Mouse (Mus musculus): Measurements from ENCODE around the gene Cntn5. TPM values are rescaled to one million over a fixed set of nuclear protein-coding genes. Genes with fewer than 3 reads are reported as not detected.

Gene Cntn5
- polyA plus RNA-seq, 1 experiment from 2014 or later = 0.42 TPM

DNA sequence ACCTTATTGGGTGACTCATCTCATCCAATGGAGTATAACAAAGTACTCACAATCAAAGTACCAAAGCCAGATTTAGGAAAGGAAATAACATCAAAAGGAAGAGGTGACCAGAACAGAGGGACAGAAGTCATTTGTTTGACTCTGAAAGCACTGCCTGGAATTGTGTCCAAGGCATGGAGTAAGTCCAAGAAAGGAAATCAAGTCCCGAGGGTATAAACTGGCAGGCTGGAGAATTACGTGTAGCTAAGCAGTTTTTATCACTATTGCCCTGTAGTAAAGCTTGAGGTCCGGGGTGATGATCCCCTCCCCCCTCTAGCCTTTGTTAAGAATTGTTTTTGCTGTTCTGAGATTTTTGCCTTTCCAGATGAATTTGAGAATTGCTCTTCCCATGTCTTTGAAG is 185.6 kb downstream of the Cntn5 start:
- H3K36me3 ChIP-seq (replicated peaks) = no peaks in the 10 kb centered on the region
- no peaks in the 10 kb centered on the region for H3K9me3 ChIP-seq
- no peak for DNase-seq (ENCODE audit: low spot score)
- H3K4me1 ChIP-seq = no peaks in the 10 kb centered on the region
- H3K4me3 ChIP-seq = no peak overlapping the region
- H3K27ac ChIP-seq (replicated peaks) = no peak overlapping the region
- whole genome bisulfite sequencing = 58% methylated on average over 3 of the region's 3 CpGs
- H3K27me3 ChIP-seq (replicated peaks; ENCODE audit: low read depth, poor library complexity, severe bottlenecking) = no peaks in the 10 kb centered on the region

- H3K9me3 ChIP-seq = no peaks in the 10 kb centered on the region
- WGBS = 9% methylated on average over 1 of the region's 1 CpGs
- no peaks in the 10 kb centered on the region for H3K27me3 ChIP-seq (replicated peaks; ENCODE audit: low read depth, poor library complexity, severe bottlenecking)
- H3K36me3 ChIP-seq (replicated peaks) = no peaks in the 10 kb centered on the region
- H3K4me1 ChIP-seq = no peaks in the 10 kb centered on the region
- no peak for DNase-seq (ENCODE audit: low spot score)
- no peak overlapping the region for H3K27ac ChIP-seq (replicated peaks)
- no peak overlapping the region for H3K4me3 ChIP-seq
Measured at GRCm38 (mm10) chr9:10713641-10714040, 190.9 kb downstream of the Cntn5 start.

- H3K36me3 ChIP-seq (replicated peaks) = no peaks in the 10 kb centered on the region
- H3K4me3 ChIP-seq = no peak overlapping the region
- no peaks in the 10 kb centered on the region for H3K27me3 ChIP-seq (replicated peaks; ENCODE audit: low read depth, poor library complexity, severe bottlenecking)
- DNase-seq (ENCODE audit: low spot score) = no peak
- no peaks in the 10 kb centered on the region for H3K9me3 ChIP-seq
- no peaks in the 10 kb centered on the region for H3K4me1 ChIP-seq
- no peak overlapping the region for H3K27ac ChIP-seq (replicated peaks)
Measured at GRCm38 (mm10) chr9:10681646-10682045, 222.9 kb downstream of the Cntn5 start.

- Histone ChIP-seq H3K4me3 (no peak overlapping the region), H3K27ac (replicated peaks) (no peak overlapping the region), H3K4me1 (no peaks in the 10 kb centered on the region), H3K27me3 (replicated peaks; ENCODE audit: low read depth, poor library complexity, severe bottlenecking) (no peaks in the 10 kb centered on the region), H3K9me3 (no peaks in the 10 kb centered on the region), H3K36me3 (replicated peaks) (no peaks in the 10 kb centered on the region)
- WGBS = 76% methylated on average over 3 of the region's 3 CpGs
- no peak for DNase-seq (ENCODE audit: low spot score)
Measured at GRCm38 (mm10) chr9:10681181-10681580, 223.4 kb downstream of the Cntn5 start.

- H3K9me3 ChIP-seq = no peaks in the 10 kb centered on the region
- no peaks in the 10 kb centered on the region for H3K4me1 ChIP-seq
- H3K27ac ChIP-seq (replicated peaks) = no peak overlapping the region
- H3K27me3 ChIP-seq (replicated peaks; ENCODE audit: low read depth, poor library complexity, severe bottlenecking) = no peaks in the 10 kb centered on the region
- H3K36me3 ChIP-seq (replicated peaks) = no peaks in the 10 kb centered on the region
- no peak for DNase-seq (ENCODE audit: low spot score)
- WGBS = 73% methylated on average over 3 of the region's 3 CpGs
- H3K4me3 ChIP-seq = no peak overlapping the region
Measured at GRCm38 (mm10) chr9:10668676-10669075, 235.9 kb downstream of the Cntn5 start.

GRCm38 (mm10) chr9:10667438-10667837 is 237.1 kb downstream of the Cntn5 start:
- Histone ChIP-seq H3K36me3 (replicated peaks) (no peaks in the 10 kb centered on the region), H3K27me3 (replicated peaks; ENCODE audit: low read depth, poor library complexity, severe bottlenecking) (no peaks in the 10 kb centered on the region), H3K9me3 (no peaks in the 10 kb centered on the region), H3K27ac (replicated peaks) (no peak overlapping the region), H3K4me3 (no peak overlapping the region), H3K4me1 (no peaks in the 10 kb centered on the region)
- DNase-seq (ENCODE audit: low spot score) = no peak
- WGBS = 71% methylated on average over 4 of the region's 4 CpGs

- DNase-seq (ENCODE audit: low spot score) = no peak
- Histone ChIP-seq H3K27ac (replicated peaks) (no peak overlapping the region), H3K9me3 (no peaks in the 10 kb centered on the region), H3K27me3 (replicated peaks; ENCODE audit: low read depth, poor library complexity, severe bottlenecking) (no peaks in the 10 kb centered on the region), H3K4me3 (no peak overlapping the region), H3K4me1 (no peaks in the 10 kb centered on the region), H3K36me3 (replicated peaks) (no peaks in the 10 kb centered on the region)
Measured at GRCm38 (mm10) chr9:10665756-10666155, 238.8 kb downstream of the Cntn5 start.

- H3K9me3 ChIP-seq = no peaks in the 10 kb centered on the region
- no peak overlapping the region for H3K27ac ChIP-seq (replicated peaks)
- no peak overlapping the region for H3K4me3 ChIP-seq
- no peaks in the 10 kb centered on the region for H3K36me3 ChIP-seq (replicated peaks)
- H3K27me3 ChIP-seq (replicated peaks; ENCODE audit: low read depth, poor library complexity, severe bottlenecking) = no peaks in the 10 kb centered on the region
- no peaks in the 10 kb centered on the region for H3K4me1 ChIP-seq
- 87% methylated on average over 2 of the region's 2 CpGs for WGBS
- DNase-seq (ENCODE audit: low spot score) = no peak
Measured at GRCm38 (mm10) chr9:10663101-10663500, 241.5 kb downstream of the Cntn5 start.

DNA sequence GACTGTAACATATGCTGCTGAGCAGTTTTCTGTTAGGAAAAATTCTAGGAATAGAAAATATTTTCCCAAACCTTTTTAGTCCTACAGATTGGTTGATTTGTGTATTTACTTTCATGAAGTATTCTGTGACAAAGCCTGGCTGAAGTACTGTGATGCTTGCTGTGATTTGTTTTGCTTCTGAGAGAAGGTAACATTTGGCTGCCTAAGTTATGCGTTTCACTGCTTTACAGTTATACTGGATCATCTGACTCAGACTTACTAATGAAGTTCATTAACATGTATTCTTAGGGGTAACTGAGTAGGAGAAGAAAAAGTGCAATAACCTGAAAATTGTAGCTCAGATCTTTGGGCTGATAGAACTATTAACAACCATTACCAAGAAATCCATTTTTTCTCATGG is 245.1 kb downstream of the Cntn5 start:
- 80% methylated on average over 1 of the region's 1 CpGs for WGBS
- no peak for DNase-seq (ENCODE audit: low spot score)

GRCm38 (mm10) chr9:10658086-10658485 is 246.5 kb downstream of the Cntn5 start:
- no peaks in the 10 kb centered on the region for H3K36me3 ChIP-seq (replicated peaks)
- no peak overlapping the region for H3K27ac ChIP-seq (replicated peaks)
- no peak overlapping the region for H3K4me3 ChIP-seq
- DNase-seq (ENCODE audit: low spot score) = no peak
- H3K9me3 ChIP-seq = no peaks in the 10 kb centered on the region
- no peaks in the 10 kb centered on the region for H3K4me1 ChIP-seq
- WGBS = 95% methylated on average over 1 of the region's 1 CpGs
- H3K27me3 ChIP-seq (replicated peaks; ENCODE audit: low read depth, poor library complexity, severe bottlenecking) = no peaks in the 10 kb centered on the region

More for the DNA sequence above, 245.1 kb downstream of the Cntn5 start:
- no peaks in the 10 kb centered on the region for H3K4me1 ChIP-seq
- no peak overlapping the region for H3K4me3 ChIP-seq
- H3K27me3 ChIP-seq (replicated peaks; ENCODE audit: low read depth, poor library complexity, severe bottlenecking) = no peaks in the 10 kb centered on the region
- H3K27ac ChIP-seq (replicated peaks) = no peak overlapping the region
- no peaks in the 10 kb centered on the region for H3K9me3 ChIP-seq
- no peaks in the 10 kb centered on the region for H3K36me3 ChIP-seq (replicated peaks)

DNA sequence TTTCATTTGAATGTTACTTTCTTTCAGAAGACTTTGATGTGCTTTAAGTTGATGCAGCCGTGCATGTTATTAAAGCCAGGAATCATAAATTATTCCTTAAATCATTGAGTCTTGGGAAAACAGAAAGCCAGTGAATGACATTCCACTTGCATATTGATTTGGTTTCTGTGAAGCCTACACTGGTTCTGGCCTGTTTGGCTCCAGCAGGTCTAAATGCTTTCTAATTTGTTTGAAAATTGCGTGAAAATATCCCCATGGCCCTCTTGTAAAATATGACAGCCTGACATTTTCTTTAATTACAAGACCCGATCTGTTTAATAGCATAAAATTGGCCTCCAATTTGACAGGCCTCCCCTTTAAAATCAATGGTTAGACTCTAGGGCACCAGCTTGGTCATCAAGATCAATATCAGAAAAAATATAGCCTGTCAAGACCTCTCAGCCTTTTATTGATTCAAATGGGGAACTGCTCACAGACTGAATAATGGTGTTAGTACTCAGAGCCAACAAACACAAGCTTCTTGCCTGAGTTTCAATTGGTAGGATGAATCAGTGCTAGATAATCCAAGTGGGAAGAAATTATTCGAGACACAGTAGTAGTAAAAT is 247.3 kb downstream of the Cntn5 start:
- 80% methylated on average over 4 of the region's 4 CpGs for WGBS
- no peaks in the 10 kb centered on the region for H3K36me3 ChIP-seq (replicated peaks)
- DNase-seq (ENCODE audit: low spot score) = no peak
- no peaks in the 10 kb centered on the region for H3K27me3 ChIP-seq (replicated peaks; ENCODE audit: low read depth, poor library complexity, severe bottlenecking)
- no peak overlapping the region for H3K4me3 ChIP-seq
- H3K9me3 ChIP-seq = no peaks in the 10 kb centered on the region
- no peak overlapping the region for H3K27ac ChIP-seq (replicated peaks)
- no peaks in the 10 kb centered on the region for H3K4me1 ChIP-seq

DNA sequence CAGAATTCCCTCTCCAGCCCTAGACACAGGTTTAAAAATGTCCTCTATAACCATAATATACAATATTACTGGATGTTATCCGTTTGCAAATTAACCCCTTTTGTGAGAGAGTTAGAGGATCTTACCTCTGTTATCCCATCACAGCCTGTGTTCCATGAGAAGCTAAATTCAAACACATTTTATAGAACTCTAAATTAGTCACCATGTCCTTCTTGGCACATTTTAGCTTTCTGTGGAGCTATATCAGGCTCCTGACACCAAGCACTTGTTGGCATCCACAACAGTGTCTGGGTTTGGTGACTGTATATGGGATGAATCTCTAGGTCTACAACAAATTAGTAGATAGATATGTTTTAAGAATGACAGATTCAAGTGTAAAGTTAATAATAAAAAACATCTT is 253.9 kb downstream of the Cntn5 start:
- no peaks in the 10 kb centered on the region for H3K36me3 ChIP-seq (replicated peaks)
- no peaks in the 10 kb centered on the region for H3K4me1 ChIP-seq
- 94% methylated on average over 1 of the region's 1 CpGs for WGBS
- H3K27ac ChIP-seq (replicated peaks) = no peak overlapping the region
- no peak for DNase-seq (ENCODE audit: low spot score)
- no peaks in the 10 kb centered on the region for H3K27me3 ChIP-seq (replicated peaks; ENCODE audit: low read depth, poor library complexity, severe bottlenecking)
- no peaks in the 10 kb centered on the region for H3K9me3 ChIP-seq
- H3K4me3 ChIP-seq = no peak overlapping the region

GRCm38 (mm10) chr9:10645951-10646350 is 258.6 kb downstream of the Cntn5 start:
- Histone ChIP-seq H3K27me3 (replicated peaks; ENCODE audit: low read depth, poor library complexity, severe bottlenecking) (no peaks in the 10 kb centered on the region), H3K27ac (replicated peaks) (no peak overlapping the region), H3K4me3 (no peak overlapping the region), H3K36me3 (replicated peaks) (no peaks in the 10 kb centered on the region), H3K9me3 (no peaks in the 10 kb centered on the region), H3K4me1 (no peaks in the 10 kb centered on the region)
- no peak for DNase-seq (ENCODE audit: low spot score)
- WGBS = 92% methylated on average over 5 of the region's 5 CpGs

All from embryonic facial prominence, embryonic 10.5 days (tissue).